Mouse (Mus musculus) spleen, postnatal 4 days (tissue): ENCODE measurements around the gene Scp2.
"Not testable (repeated sequence)": the region's sequence is repeated elsewhere in the genome, so short reads cannot be mapped to it uniquely, and the experiment has no call there.

Experiments
- DNase-seq, 2 experiments: peaks; one replicate each; pipeline ENCODE4 v3.0.0; 2022; ENCODE audit warnings: low spot score in 2 of 2

The Scp2 gene

DNA sequence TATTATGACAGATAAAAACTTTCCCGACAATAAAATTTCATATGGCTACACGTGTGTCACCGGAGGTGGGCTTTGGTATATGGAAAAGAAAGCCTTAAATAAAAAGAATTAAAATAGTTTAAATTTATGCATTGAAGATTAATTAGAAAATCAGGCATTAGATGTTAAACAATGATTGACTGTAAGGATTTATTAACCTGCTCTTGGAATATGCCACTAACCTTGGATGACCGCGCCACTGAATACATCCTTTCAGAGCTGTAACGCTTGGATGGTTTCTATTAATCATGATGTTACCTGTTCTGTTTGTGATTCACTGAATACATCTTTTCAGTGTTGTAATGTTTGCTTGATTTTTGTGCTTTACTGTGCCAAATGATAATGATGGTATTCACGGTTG is 35.1 kb downstream of the Scp2 start:
- no peak for DNase-seq

GRCm38 (mm10) chr4:108096345-108096744 is 48.5 kb downstream of the Scp2 start, which contains the start of gene Podn:
Gene Podn (minus strand): TSS chr4:108096445.
- DNase-seq: no peak

- no peak for DNase-seq
These were observed 51.9 kb downstream of the Scp2 start for GRCm38 (mm10) chr4:108092741-108093397.

DNA sequence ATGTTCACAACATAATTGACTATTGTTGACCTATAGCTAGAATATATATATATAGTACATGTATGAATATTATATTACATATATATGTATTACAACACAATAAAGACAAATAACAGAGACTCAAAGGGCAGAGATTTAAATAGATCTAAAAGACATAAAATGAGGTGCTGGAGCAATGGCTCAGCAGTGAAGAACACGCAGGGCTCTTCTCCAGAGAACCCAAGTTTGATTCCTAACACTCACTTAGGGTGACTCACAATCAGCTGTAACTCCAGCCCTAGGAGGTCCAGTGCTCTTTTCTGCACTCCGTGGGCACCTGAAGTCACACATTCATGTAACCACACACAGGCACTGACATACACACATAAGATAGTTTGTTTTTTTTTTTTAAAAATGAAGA is 60.8 kb downstream of the Scp2 start:
- no peak for DNase-seq

DNA sequence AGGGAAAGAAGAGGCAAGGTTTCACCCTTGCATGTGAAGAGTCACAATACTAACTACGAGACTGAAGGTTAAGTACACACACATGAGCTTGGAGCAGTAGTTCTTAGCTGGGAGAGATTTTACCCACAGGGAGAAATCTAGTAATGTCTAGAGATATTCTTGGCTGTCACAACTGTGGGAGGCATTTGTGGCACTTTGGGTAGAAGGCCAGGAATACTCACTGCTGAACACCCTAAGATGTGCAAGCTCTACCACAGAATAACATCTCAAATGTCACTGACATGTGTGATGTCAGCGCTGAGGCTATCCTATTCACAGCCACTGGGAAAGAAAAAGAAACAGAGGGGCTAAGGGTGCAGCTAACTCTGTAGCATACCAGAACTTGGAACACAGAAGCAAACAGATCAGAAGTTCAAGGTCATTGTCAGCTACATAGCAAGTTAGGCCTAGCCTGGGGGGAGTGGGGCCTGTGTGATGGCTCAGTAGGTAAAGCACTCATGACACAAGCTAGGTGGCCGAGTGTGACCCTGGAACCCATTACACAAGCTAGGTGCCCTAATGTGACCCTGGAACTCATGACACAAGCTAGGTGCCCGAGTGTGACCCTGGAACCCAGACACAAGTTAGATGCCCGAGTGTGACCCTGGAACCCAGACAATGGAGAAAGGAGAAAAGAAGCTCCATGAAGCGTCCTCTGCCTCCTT is 61.6 kb downstream of the Scp2 start:
- no peak for DNase-seq

DNA sequence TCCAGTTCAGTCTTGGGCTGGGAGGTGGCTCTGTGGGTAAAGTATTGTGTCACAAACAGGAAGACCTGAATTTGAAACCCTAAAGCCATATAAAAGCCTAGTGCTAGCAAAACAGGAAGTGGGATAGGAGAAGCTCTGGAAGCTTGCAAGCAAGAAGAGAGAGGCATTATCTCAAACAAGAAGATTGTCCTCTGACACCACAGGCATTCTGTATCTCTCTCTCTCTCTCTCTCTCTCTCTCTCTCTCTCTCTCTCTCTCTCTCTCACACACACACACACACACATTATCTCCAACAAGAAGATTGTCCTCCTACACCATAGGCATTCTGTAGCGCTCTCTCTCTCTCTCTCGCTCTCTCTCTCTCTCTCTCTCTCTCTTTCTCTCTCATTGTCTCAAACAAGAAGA is 62.4 kb downstream of the Scp2 start:
- DNase-seq: no peak

DNA sequence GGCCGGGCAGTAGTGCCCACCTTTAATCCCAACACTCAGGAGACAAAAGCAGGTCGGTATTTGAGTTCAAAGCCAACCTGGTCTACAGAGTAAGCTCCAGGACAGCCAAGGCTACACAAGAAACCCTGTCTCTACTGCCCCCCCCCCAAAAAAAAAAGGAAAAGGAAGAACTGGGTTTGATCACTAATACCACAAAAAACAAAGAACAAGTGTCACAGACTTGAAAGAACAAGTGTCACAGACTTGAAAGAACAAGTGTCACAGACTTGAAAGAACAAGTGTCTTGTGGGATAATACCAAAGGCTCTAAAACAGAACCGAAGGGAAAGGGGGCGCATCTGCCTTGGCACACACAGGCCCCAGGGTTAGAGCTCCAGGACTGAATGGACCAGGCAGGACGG is 63.9 kb downstream of the Scp2 start:
- no peak for DNase-seq

DNA sequence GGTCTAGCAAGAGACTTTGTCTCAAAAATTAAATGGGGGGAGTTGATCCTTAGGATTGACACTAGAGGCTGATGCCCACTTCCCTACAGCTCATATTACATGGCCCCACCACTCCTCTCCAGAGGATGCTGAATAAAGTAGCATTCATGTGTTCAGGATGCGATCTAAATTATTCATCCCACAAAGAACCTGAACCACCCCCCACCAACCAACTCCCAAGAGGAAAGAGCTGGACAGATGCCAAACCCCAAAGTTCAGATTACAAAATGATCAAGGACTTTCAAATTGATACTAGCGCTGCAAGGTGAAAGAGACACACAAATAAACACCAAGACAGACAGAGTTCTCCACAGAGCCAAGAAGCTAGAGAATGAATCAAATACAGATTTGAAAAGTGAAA is 65.0 kb downstream of the Scp2 start:
- no peak for DNase-seq

GRCm38 (mm10) chr4:108079191-108079590 is 65.6 kb downstream of the Scp2 start:
- DNase-seq: not testable (repeated sequence)

DNA sequence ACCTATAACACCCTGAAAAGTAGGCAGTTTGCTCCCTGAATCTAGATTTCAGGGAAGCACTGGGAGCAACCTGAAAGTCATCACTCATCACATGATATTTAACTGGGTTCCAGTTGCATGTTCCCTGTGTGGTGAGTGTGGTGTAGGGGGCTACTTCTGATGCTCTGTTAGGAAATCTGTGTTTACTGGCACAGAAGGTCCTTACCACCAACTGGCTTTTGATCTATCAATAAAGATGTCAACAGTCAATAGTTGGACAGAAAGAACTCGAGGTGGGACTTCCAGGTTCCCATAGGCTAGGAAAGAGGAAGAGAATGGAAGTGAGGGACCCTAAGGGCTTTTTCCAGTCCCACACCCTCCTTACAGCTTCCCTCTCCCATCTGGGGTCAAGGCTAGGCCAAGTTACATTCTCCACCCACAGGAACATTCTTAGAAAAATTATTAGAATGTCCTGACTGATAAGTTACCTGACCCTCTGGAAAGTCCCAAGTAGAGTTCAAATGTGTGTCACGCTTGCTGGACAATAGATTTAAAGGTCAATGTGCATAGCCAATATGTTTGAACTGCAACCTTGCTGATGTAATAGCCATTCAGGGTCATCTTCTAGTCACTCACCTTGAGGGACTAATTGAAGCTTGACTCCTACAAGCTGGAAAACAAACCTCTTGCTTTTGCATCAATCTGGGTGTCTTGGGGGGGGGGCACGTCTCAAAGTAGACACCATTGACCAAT is 67.4 kb downstream of the Scp2 start:
- DNase-seq: no peak

DNA sequence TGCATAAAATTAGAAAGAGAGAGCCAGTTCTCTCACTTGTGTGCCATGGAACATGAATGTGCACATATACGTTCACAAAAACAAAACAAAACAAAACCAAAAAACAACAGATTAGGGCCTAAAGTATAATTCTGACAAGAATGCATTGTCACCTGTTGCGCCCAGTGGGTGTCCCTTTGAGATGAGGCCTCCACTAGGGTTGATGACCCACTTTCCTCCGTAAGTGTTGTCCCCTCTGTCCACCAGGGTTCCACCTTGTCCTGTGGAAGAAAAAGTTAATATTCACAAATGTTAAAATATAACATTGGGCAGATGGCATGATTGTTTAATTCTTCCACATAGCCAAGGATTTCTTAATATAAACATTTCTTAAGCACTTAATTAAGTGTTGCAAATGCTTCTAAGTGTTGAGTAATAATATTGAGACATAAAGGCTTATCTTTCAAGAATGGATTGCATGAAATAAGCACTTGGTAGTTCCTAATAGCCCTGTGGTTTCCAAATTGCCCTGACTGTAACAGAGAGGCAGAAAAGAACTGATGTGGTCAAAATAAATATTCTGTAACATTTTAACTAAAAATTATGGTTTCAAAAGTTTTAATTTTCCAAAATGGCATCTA is 70.5 kb downstream of the Scp2 start:
- no peak for DNase-seq

GRCm38 (mm10) chr4:108072086-108072485 is 72.7 kb downstream of the Scp2 start:
- peak in 1 of 2 experiments; percentile 55 for DNase-seq

DNA sequence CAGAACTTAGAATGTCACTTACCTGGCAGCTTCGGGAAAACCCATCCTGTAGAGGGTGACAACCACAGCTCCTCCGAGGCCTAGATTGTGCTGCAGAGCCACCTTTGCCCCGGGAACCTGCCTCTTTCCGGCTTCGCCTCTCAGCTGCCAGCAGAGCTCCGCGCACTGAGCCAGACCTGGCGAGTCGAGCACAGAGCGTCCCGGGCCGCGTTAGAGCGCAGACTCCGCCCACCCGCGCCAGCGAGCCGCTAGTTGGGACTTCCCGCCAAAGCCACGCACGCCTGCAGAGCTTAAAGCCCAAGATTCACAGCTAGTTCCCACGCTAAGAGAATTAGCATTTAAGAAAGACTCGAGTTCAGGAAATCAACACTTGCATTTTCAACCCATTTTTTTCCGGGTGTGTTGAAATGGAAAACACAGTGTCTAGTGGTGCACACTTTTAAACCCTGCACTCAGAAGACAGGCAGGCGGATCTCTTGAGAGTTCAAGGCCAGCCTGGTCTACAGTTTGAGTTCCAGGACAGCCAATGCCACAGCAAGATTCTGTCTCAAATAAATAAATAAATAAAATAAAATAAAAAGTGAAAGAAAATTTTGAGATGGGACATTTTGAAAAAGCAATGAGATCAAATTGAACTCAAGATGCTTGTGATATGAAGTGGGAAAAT is 73.4 kb downstream of the Scp2 start:
- peak; percentile 93 to 96 for DNase-seq

DNA sequence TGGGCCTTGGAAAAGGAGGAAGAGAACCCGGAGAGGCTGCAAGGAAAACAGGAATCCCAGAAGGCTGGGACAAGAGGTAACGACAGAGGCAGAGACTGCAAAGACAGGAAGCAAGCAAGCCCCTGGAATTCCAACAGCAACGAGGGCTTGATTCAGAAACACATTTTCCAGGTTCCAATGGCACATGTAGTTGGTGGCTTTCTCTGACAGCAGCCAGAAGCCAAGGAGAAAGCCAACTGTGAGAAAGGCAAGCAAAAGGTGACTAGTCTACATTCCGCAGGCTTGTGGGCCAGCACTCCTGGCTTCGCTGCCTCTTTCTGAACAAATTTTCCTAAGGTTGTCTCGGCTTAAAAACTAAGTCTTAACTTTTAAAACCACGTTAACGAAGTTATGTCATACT is 74.1 kb downstream of the Scp2 start:
- DNase-seq: peak in 1 of 2 experiments; percentile 57

GRCm38 (mm10) chr4:108070286-108070685 is 74.5 kb downstream of the Scp2 start:
- no peak for DNase-seq

GRCm38 (mm10) chr4:108068081-108068480 is 76.7 kb downstream of the Scp2 start:
- no peak for DNase-seq

DNA sequence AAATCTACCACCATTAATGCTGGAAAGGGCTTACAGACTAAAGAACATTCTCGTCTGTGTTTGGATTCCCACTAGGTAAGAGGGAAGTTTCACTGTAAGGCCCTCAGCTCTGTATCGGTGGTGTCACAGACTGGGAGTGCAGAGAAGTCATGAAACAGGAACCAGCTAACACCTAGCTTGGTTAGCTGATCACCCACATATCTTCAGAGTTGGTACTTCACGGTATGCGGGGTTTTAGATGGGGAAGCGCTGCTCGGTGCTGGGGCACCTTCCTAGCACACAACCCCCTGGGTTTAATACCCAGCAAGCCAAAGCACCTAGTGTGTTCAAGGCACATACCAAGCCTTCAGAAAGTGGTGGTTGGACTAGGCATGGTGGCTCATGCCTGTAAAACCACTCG is 77.5 kb downstream of the Scp2 start:
- DNase-seq: no peak

- DNase-seq: no peak
These were observed 78.2 kb downstream of the Scp2 start for GRCm38 (mm10) chr4:108066569-108066968.

- no peak for DNase-seq
These were observed 79.5 kb downstream of the Scp2 start for GRCm38 (mm10) chr4:108065176-108065844.

GRCm38 (mm10) chr4:108063616-108064015 is 81.2 kb downstream of the Scp2 start:
- DNase-seq: no peak

DNA sequence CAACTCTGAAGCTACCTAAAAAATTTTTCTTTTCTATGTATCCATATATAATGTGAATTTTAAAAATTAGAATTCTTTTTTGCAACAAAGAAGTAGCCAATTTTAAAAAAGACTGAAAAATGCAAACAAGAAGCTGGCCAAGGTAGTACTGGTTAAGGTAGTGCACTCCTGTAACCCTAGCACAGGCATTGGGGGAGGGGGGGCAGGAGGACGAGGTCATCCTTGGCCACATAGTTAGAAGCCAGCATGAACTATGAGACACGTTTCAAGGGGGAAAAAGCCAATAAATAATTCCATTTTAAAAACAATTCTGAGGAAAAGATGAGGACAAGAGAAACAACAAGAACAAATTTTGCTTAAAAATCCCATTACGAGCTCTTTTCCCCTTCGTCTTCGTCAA is 82.3 kb downstream of the Scp2 start:
- DNase-seq: no peak
